Mouse (Mus musculus) gonadal fat pad, adult 2 months (tissue): ENCODE results near the gene Dmrta2. TPM values are rescaled to one million over a fixed set of nuclear protein-coding genes. Genes with fewer than 3 reads are reported as not detected.

Source experiments
- DNase-seq: peaks from one replicate; pipeline ENCODE4 v3.0.0-alpha.2; 2012; ENCODE audit warnings: low read depth
- polyA plus RNA-seq: library from polyadenylated mRNA; depleted of rRNA; stranded (reverse); fragments of >200 nt; gene quantifications from 2 replicates; pipeline ENCODE4 v1.2.3, GENCODE M21; 2012; rRNA removed

Gene Dmrta2
- polyA plus RNA-seq, result 0.20 and 0.25 TPM in 2 replicates

DNA sequence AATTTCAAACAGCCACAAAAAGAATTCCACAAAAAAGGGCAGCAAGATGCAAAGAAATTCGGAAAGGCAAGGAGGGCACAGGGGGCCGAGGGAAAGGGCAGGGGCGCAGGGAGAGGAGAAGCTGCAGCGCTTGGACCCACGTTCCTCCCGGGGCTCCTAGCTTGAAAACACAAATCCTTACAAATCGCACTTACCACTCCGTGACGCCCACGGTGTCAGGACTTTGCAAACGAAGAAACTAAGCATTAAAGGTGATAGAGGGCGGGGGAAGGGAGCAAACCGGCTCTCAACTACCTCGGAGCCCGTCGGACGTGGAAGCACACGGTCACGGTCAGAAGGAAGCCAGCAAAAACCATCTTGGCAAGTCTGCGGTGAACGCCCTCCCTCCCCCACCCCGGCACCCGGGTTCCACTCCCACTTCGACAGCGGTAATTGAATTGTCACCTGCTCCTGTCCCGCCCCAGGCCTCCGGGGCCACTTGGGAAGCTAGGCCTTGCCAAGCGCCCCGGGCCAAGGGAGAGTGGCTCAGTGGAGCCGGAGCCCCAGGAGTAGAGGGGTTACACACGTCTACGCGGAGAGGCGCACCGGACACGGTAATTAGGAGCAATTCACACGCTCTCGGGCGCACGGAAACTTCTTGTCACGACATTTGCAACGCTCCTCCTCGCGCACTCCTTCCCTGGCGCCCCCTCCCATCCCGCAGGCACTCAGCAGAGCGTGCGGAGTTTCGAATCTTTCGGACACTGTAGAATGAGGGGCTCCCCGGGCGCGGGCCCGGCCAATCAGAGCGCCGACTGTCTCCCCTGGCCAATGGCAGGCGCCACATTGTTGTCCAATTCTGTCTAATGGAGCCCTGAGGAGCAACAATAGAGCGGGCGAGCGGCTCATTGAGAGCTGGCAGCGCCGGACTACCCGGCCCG lies at the start of gene Dmrta2:
Gene Dmrta2, plus strand, starts transcription at position 906 of the 920 bp plus-strand sequence.
- DNase-seq, result no peak

- no peak for DNase-seq
Measured at GRCm38 (mm10) chr4:109929058-109929457, 48.8 kb upstream of the Dmrta2 start.

GRCm38 (mm10) chr4:109930445-109930844 lies 47.4 kb upstream of the Dmrta2 start:
- no peak for DNase-seq

GRCm38 (mm10) chr4:109930935-109931334 lies 46.9 kb upstream of the Dmrta2 start:
- no peak for DNase-seq

DNA sequence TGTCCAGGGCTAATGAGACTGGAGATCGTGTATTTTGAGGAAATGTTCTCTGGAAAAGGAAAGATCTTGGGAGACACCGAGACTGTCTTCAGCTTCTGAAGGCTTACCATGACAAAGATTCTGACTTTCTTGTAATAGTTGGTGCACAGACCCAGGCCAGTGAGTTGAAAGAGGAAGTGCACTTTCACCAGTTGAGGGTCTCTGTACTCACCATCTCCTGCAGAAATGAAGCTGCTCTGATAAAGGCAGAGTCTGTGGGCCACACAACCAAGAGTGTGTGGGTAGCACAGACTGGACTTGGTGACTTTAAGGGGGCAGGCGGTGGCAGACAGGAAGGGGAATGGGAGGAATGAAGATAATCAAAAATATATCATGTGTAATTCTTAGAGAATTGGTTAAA lies 41.3 kb upstream of the Dmrta2 start:
- no peak for DNase-seq

GRCm38 (mm10) chr4:109939291-109939690 lies 38.6 kb upstream of the Dmrta2 start:
- DNase-seq, result no peak

- DNase-seq, result no peak
Measured at GRCm38 (mm10) chr4:109945554-109945953, 32.3 kb upstream of the Dmrta2 start.

- DNase-seq, result no peak
Measured at GRCm38 (mm10) chr4:109949307-109949706, 28.5 kb upstream of the Dmrta2 start.

GRCm38 (mm10) chr4:109953509-109953908 lies 24.3 kb upstream of the Dmrta2 start:
- no peak for DNase-seq

DNA sequence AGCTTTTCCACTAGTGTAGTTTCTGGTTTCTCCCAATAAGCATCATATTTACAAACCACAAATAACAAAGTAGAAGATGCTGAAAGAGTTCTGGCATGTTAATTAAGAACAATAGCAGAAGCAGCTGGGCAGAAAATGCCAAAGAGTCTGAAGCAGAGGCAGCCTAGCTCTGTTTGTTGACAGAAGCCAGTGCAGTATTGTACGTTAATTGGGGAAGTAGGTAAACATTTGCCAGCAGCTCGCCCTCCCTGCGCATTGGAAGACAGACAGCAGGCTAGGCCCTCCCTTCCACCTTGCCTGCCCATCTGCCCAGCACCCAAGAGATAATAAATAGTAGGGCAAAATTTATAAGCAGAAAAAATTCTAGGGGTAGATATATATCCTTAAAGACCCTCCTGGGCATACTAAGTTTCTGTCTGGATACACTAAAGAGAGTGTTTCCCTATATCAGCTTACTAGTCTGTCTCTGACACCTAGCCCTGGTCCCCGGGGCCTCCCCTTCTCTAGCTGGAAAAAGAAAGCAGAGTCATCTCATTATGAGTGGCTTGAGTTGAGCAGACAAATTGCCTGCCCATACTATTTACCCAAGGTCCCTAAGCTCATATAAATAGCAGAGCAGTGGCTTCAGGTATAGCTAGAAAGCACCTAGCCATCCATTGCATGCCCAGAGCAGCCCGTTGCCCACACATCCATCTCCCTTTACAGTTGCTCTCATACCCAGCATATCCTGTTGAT lies 17.5 kb upstream of the Dmrta2 start:
- no peak for DNase-seq

GRCm38 (mm10) chr4:109963570-109964279 lies 14.1 kb upstream of the Dmrta2 start:
- no peak for DNase-seq

GRCm38 (mm10) chr4:109969561-109969960 lies 8.3 kb upstream of the Dmrta2 start:
- DNase-seq, result no peak

- no peak for DNase-seq
Measured at GRCm38 (mm10) chr4:109973991-109974654, 3.7 kb upstream of the Dmrta2 start.

- DNase-seq, result no peak
Measured at GRCm38 (mm10) chr4:109974655-109975380, 3.0 kb upstream of the Dmrta2 start.

DNA sequence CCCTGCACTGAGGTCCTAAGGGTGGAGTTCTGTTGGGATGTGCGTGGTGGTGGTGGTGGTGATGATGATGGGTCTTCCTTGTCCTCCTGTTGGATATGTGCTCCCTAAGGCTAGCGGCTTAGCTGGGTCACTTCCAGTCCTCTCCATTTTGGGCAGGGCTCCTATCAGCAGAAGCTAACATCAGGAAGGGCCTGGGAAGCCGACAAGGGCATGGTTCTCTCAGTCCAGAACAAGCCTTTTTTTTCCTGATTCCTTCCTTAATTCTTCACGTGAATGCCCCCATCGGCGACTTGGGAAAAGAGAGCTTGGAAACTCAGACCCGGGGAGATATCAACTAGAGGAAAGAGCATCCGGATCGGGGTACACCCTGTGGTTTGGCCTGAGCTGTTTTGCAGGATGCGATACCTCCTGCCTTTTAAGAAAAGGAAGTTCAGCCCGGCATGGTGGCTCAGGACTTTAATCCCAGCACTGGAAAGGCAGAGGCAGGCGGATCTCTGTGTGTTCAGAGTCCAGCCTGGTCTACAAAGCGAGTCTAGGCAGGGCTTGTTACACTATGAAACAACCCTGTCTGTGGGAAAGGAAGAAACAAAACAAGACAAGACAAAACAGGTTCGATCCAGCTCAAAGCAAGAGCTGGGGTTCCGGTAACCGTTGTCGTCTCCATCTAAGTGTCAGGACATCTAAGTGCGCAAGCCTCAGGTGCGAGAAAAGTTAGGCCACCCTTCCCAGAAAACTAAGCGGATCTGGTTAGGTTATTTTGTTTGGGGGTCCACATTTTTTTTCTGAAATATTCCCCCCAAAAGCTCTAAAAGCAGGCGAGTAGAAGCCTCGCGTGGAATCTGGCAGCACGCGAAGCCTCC lies 2.2 kb upstream of the Dmrta2 start:
- no peak for DNase-seq

- no peak for DNase-seq
Measured at GRCm38 (mm10) chr4:109976273-109977147, 1.3 kb upstream of the Dmrta2 start.

- DNase-seq, result no peak
Measured at GRCm38 (mm10) chr4:109978068-109978857, 410 bp downstream of the Dmrta2 start.

GRCm38 (mm10) chr4:109978858-109979340 lies 1.0 kb downstream of the Dmrta2 start:
- DNase-seq, result no peak
